Mouse (Mus musculus): ENCODE measurements around the gene Lgalsl. TPM values are rescaled to one million over a fixed set of nuclear protein-coding genes. Genes with fewer than 3 reads are reported as not detected.

The Lgalsl gene
- total RNA-seq, 1 experiment = 15.7 TPM

DNA sequence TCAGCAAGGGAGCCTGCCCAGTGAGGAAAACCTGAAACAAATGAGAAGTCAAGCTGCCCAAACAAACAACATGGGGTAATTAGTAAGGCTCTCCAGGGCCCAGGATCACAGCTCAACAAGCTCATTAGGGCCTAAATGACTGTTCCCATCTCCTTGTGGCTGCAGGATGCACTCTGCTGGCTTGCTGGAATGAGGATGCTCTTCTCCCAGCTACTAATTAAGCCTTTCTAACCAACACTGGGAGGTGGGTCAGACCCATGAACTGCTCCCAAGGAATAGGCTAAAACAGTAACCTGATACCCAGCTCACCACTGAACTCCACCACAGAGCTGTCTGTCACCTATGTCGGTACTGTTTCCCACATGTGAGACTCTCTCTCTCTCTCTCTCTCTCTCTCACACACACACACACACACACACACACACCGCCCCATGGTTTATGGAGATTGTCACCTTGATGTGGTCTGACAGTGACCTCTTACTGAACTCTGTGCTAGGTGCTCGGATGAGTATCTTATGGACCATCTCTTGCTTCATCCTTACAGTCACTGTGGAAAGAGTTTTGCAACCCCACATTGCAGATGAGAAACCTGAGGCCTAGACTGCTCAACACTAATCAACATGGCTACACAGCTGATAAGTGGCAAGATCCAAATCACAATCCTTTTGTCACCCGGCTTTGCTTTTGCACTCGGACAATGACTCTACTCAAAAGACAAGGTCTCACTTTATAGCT is 18.5 kb downstream of the Lgalsl start:
- no peak overlapping the region for H3K4me3 ChIP-seq (ENCODE audit: insufficient read depth in 1 of 2, low read depth in 1 of 2, low read length in 2 of 2, poor library complexity in 1 of 2, severe bottlenecking in 1 of 2)
- in situ Hi-C loops (cut with MboI; ENCODE audit: low sequenced_read_pairs in 2 of 2, unreplicated experiment in 2 of 2) = no loop called here
- peak overlapping the region; percentile 24; the same call in 1 of the 2 replicates for H3K27ac ChIP-seq (ENCODE audit: insufficient read depth, low read depth, low read length, poor library complexity, severe bottlenecking)
- no peaks in the 10 kb centered on the region for H3K9me3 ChIP-seq (ENCODE audit: control insufficient read depth, insufficient read depth, low read depth, low read length)
- TF ChIP-seq HCFC1 (IDR thresholded peaks at IDR 0.05; ENCODE audit: borderline replicate concordance, insufficient read depth, low read length) = no peak
- TF ChIP-seq ZNF384 (IDR thresholded peaks at IDR 0.05; ENCODE audit: low read depth, low read length) = no peak
- TF ChIP-seq ZC3H11A (IDR thresholded peaks at IDR 0.05; ENCODE audit: borderline replicate concordance, low read depth, low read length) = no peak
- TF ChIP-seq CHD2 (IDR thresholded peaks at IDR 0.05; ENCODE audit: low read depth, low read length) = no peak
- no peak for TF ChIP-seq MAFK (IDR thresholded peaks at IDR 0.05; ENCODE audit: insufficient read depth, low read depth, low read length)
- DNase-seq (ENCODE audit: low read depth, low spot score) = no peak
- H3K9ac ChIP-seq (ENCODE audit: insufficient read depth, low read depth, low read length, poor library complexity, severe bottlenecking) = no peak overlapping the region
- no peaks in the 10 kb centered on the region for H3K4me1 ChIP-seq (ENCODE audit: control insufficient read depth in 2 of 2, insufficient read depth in 2 of 2, low read length in 2 of 2, poor library complexity in 1 of 2)
- H3K36me3 ChIP-seq (ENCODE audit: control insufficient read depth, insufficient read depth, low read length, poor library complexity, severe bottlenecking) = no peaks in the 10 kb centered on the region

DNA sequence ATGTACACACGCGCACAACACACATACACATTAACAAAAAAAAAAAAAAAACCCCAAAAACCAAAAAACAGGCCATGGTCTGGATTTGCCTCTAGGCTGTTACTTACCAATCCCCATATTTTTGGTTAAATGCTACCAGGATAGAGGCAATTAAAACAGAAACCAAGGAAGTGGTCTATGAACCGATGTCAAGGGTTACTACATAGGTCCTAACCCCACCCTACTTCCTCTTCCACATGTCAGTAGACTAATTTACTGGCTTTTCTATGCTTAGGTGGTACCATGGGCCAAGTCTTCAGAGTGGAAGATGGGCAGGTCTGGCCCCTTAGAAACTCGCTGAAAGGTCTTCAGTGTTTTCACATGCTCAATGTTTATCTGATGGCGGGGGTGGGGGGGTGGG is 24.2 kb downstream of the Lgalsl start:
- TF ChIP-seq ZC3H11A (IDR thresholded peaks at IDR 0.05; ENCODE audit: borderline replicate concordance, low read depth, low read length) (no peak), MAFK (IDR thresholded peaks at IDR 0.05; ENCODE audit: insufficient read depth, low read depth, low read length) (no peak), ZNF384 (IDR thresholded peaks at IDR 0.05; ENCODE audit: low read depth, low read length) (no peak), HCFC1 (IDR thresholded peaks at IDR 0.05; ENCODE audit: borderline replicate concordance, insufficient read depth, low read length) (no peak), CHD2 (IDR thresholded peaks at IDR 0.05; ENCODE audit: low read depth, low read length) (no peak)
- Histone ChIP-seq H3K27ac (ENCODE audit: insufficient read depth, low read depth, low read length, poor library complexity, severe bottlenecking) (no peak overlapping the region), H3K9ac (ENCODE audit: insufficient read depth, low read depth, low read length, poor library complexity, severe bottlenecking) (no peak overlapping the region), H3K4me1 (ENCODE audit: control insufficient read depth in 2 of 2, insufficient read depth in 2 of 2, low read length in 2 of 2, poor library complexity in 1 of 2) (no peaks in the 10 kb centered on the region), H3K9me3 (ENCODE audit: control insufficient read depth, insufficient read depth, low read depth, low read length) (no peaks in the 10 kb centered on the region), H3K4me3 (ENCODE audit: insufficient read depth in 1 of 2, low read depth in 1 of 2, low read length in 2 of 2, poor library complexity in 1 of 2, severe bottlenecking in 1 of 2) (no peak overlapping the region), H3K36me3 (ENCODE audit: control insufficient read depth, insufficient read depth, low read length, poor library complexity, severe bottlenecking) (no peaks in the 10 kb centered on the region)
- no peak for DNase-seq (ENCODE audit: low read depth, low spot score)
- in situ Hi-C loops (cut with MboI; ENCODE audit: low sequenced_read_pairs in 2 of 2, unreplicated experiment in 2 of 2) = no loop called here

- no peak overlapping the region for H3K9ac ChIP-seq (ENCODE audit: insufficient read depth, low read depth, low read length, poor library complexity, severe bottlenecking)
- no peaks in the 10 kb centered on the region for H3K36me3 ChIP-seq (ENCODE audit: control insufficient read depth, insufficient read depth, low read length, poor library complexity, severe bottlenecking)
- in situ Hi-C loops (cut with MboI; ENCODE audit: low sequenced_read_pairs in 2 of 2, unreplicated experiment in 2 of 2) = no loop called here
- no peak for DNase-seq (ENCODE audit: low read depth, low spot score)
- TF ChIP-seq ZC3H11A (IDR thresholded peaks at IDR 0.05; ENCODE audit: borderline replicate concordance, low read depth, low read length) (no peak), CHD2 (IDR thresholded peaks at IDR 0.05; ENCODE audit: low read depth, low read length) (no peak), ZNF384 (IDR thresholded peaks at IDR 0.05; ENCODE audit: low read depth, low read length) (no peak), MAFK (IDR thresholded peaks at IDR 0.05; ENCODE audit: insufficient read depth, low read depth, low read length) (no peak), HCFC1 (IDR thresholded peaks at IDR 0.05; ENCODE audit: borderline replicate concordance, insufficient read depth, low read length) (no peak)
- no peak overlapping the region for H3K4me3 ChIP-seq (ENCODE audit: insufficient read depth in 1 of 2, low read depth in 1 of 2, low read length in 2 of 2, poor library complexity in 1 of 2, severe bottlenecking in 1 of 2)
- no peaks in the 10 kb centered on the region for H3K4me1 ChIP-seq (ENCODE audit: control insufficient read depth in 2 of 2, insufficient read depth in 2 of 2, low read length in 2 of 2, poor library complexity in 1 of 2)
- no peaks in the 10 kb centered on the region for H3K9me3 ChIP-seq (ENCODE audit: control insufficient read depth, insufficient read depth, low read depth, low read length)
- no peak overlapping the region for H3K27ac ChIP-seq (ENCODE audit: insufficient read depth, low read depth, low read length, poor library complexity, severe bottlenecking)
Measured at GRCm38 (mm10) chr11:20805604-20806249, 25.1 kb downstream of the Lgalsl start.

GRCm38 (mm10) chr11:20804416-20804815 is 26.4 kb downstream of the Lgalsl start:
- Histone ChIP-seq H3K4me3 (ENCODE audit: insufficient read depth in 1 of 2, low read depth in 1 of 2, low read length in 2 of 2, poor library complexity in 1 of 2, severe bottlenecking in 1 of 2) (no peak overlapping the region), H3K36me3 (ENCODE audit: control insufficient read depth, insufficient read depth, low read length, poor library complexity, severe bottlenecking) (no peaks in the 10 kb centered on the region), H3K4me1 (ENCODE audit: control insufficient read depth in 2 of 2, insufficient read depth in 2 of 2, low read length in 2 of 2, poor library complexity in 1 of 2) (no peaks in the 10 kb centered on the region), H3K27ac (ENCODE audit: insufficient read depth, low read depth, low read length, poor library complexity, severe bottlenecking) (no peak overlapping the region), H3K9ac (ENCODE audit: insufficient read depth, low read depth, low read length, poor library complexity, severe bottlenecking) (no peak overlapping the region), H3K9me3 (ENCODE audit: control insufficient read depth, insufficient read depth, low read depth, low read length) (no peaks in the 10 kb centered on the region)
- TF ChIP-seq ZNF384 (IDR thresholded peaks at IDR 0.05; ENCODE audit: low read depth, low read length) (no peak), ZC3H11A (IDR thresholded peaks at IDR 0.05; ENCODE audit: borderline replicate concordance, low read depth, low read length) (no peak), MAFK (IDR thresholded peaks at IDR 0.05; ENCODE audit: insufficient read depth, low read depth, low read length) (no peak), HCFC1 (IDR thresholded peaks at IDR 0.05; ENCODE audit: borderline replicate concordance, insufficient read depth, low read length) (no peak), CHD2 (IDR thresholded peaks at IDR 0.05; ENCODE audit: low read depth, low read length) (no peak)
- in situ Hi-C loops (cut with MboI; ENCODE audit: low sequenced_read_pairs in 2 of 2, unreplicated experiment in 2 of 2) = no loop called here
- no peak for DNase-seq (ENCODE audit: low read depth, low spot score)

Measured in ES-E14 (cell line).